Mouse (Mus musculus) liver, embryonic 14.5 days (tissue): Measurements from ENCODE around the gene Wdr47. TPM values are rescaled to one million over a fixed set of nuclear protein-coding genes. Genes with fewer than 3 reads are reported as not detected.
"Not testable (repeated sequence)": the region's sequence is repeated elsewhere in the genome, so short reads cannot be mapped to it uniquely, and the experiment has no call there.

Experiments
- ATAC-seq: fragments of 200-750 bp; cut with Nextera tagmentation; 2 replicates; pipeline ENCODE4 v1.8.0; 2017; ENCODE audit warnings: moderate number of reproducible peaks, mild to moderate bottlenecking, moderate library complexity; ENCODE audit not compliant: insufficient read depth
- DNase-seq, 3 experiments: peaks; one replicate each; pipeline ENCODE4 v3.0.0-alpha.2; 2012 to 2013; ENCODE audit warnings: low read depth in 3 of 3, low spot score in 3 of 3
- H3K27ac ChIP-seq: fragments of 300-500 bp; sonication (generic); 2 replicates; pipeline ENCODE4 v1.5.1; 2014; ENCODE audit warnings: moderate library complexity, mild to moderate bottlenecking, control low read depth, inconsistent platforms
- H3K27me3 ChIP-seq: fragments of 300-500 bp; sonication (generic); 2 replicates; pipeline ENCODE4 v1.6.1; 2014; ENCODE audit warnings: mild to moderate bottlenecking, low read length, moderate library complexity; ENCODE audit not compliant: control insufficient read depth, insufficient read depth
- H3K36me3 ChIP-seq: fragments of 300-500 bp; sonication (generic); replicated peaks from 2 replicates; pipeline ENCODE4 v1.6.1; 2014; ENCODE audit warnings: low read depth; ENCODE audit not compliant: control insufficient read depth, insufficient read depth
- H3K4me1 ChIP-seq, 2 experiments: fragments of 200-500 bp in 1 of 2; fragments of 300-500 bp in 1 of 2; sonication (generic) in 1 of 2; replicated peaks; 2 replicates each; pipeline ENCODE4 v1.6.1; 2012 to 2014; ENCODE audit warnings: antibody characterized with exemption in 1 of 2, inconsistent platforms in 1 of 2, low read length in 1 of 2; ENCODE audit not compliant: control insufficient read depth in 2 of 2, insufficient read depth in 2 of 2
- H3K4me2 ChIP-seq: fragments of 300-500 bp; sonication (generic); 2 replicates; pipeline ENCODE4 v1.6.1; 2014; ENCODE audit warnings: low read depth, mild to moderate bottlenecking, control low read depth, moderate library complexity
- H3K4me3 ChIP-seq, 2 experiments: fragments of 200-500 bp in 1 of 2; fragments of 300-500 bp in 1 of 2; sonication (generic) in 1 of 2; 2 replicates each; pipeline ENCODE4 v1.5.1; 2012 to 2014; ENCODE audit warnings: low read depth in 2 of 2, low read length in 2 of 2, mild to moderate bottlenecking in 2 of 2, control low read depth in 1 of 2, inconsistent platforms in 1 of 2, moderate library complexity in 1 of 2; ENCODE audit not compliant: insufficient read depth in 1 of 2
- H3K9ac ChIP-seq: fragments of 300-500 bp; sonication (generic); replicated peaks from 2 replicates; pipeline ENCODE4 v1.6.1; 2014; ENCODE audit warnings: mild to moderate bottlenecking, control low read depth, moderate library complexity
- H3K9me3 ChIP-seq: fragments of 300-500 bp; sonication (generic); 2 replicates; pipeline ENCODE4 v1.6.1; 2016; ENCODE audit warnings: low read length, mixed read lengths; ENCODE audit not compliant: control insufficient read depth
- CTCF ChIP-seq: IDR thresholded peaks from 2 replicates; pipeline ENCODE4 v1.5.1; 2016; ENCODE audit warnings: antibody characterized with exemption, low read depth, control low read depth
- EP300 ChIP-seq: IDR thresholded peaks from 2 replicates; pipeline ENCODE4 v1.6.1; 2016; ENCODE audit warnings: antibody characterized with exemption, low read depth
- WGBS: fragments of 180-500 bp; shearing (Covaris S2); extraction: QIAGEN DNeasy Blood & Tissue Kit; methylation state at CpG from one replicate; pipeline ENCODE4 v1.1.7; 2014; ENCODE audit not compliant: insufficient replicate concordance; 5-methylcytosine and 5-hydroxymethylcytosine counted together
- polyA plus RNA-seq, 2 experiments: library from polyadenylated mRNA; depleted of rRNA in 1 of 2; stranded (reverse) in 1 of 2; unstranded in 1 of 2; fragments of >200 nt; fragmentation: Nextera tagmentation in 1 of 2; extraction: Ambion mirVana in 1 of 2; gene quantifications; 2 replicates each; pipeline versions ENCODE4 v1.2.1 to v1.2.3; 2012 to 2014

Wdr47 gene
- polyA plus RNA-seq, 2 experiments: 1.3 TPM

DNA sequence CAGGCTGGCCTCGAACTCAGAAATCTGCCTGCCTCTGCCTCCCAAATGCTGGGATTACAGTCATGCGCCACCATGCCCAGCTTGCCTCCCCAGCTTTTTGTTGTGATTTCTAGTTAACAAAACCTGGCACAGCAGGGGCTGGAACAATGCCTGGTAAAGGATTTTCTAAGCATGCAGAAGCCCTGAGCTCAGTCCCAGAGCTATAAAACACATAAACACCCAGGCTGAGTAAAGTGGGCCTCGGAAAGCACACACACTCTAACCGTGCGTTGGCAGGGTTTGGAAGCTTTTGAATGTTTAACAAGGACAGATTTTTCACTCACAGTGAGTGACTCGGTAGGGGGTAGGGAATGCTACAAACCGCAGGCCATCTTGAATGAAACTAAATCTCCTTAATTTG lies 55.0 kb downstream of the Wdr47 start:
- Histone ChIP-seq H3K4me2 (no peak overlapping the region), H3K27me3 (no peaks in the 10 kb centered on the region), H3K4me3 (no peak overlapping the region), H3K27ac (no peak overlapping the region), H3K36me3 (no peaks in the 10 kb centered on the region), H3K4me1 (no peaks in the 10 kb centered on the region), H3K9ac (no peak overlapping the region), H3K9me3 (no peaks in the 10 kb centered on the region)
- DNase-seq: no peak
- TF ChIP-seq CTCF (no peak), EP300 (no peak)
- ATAC-seq: no peak
- WGBS: 62% methylated on average over 7 of the region's 7 CpGs

- not testable (repeated sequence) for DNase-seq, H3K4me2 ChIP-seq, ATAC-seq, H3K4me1 ChIP-seq, H3K4me3 ChIP-seq, H3K27ac ChIP-seq, H3K9ac ChIP-seq, H3K27me3 ChIP-seq, H3K36me3 ChIP-seq, H3K9me3 ChIP-seq
- 41% methylated on average over 5 of the region's 5 CpGs for WGBS
These were observed 56.6 kb downstream of the Wdr47 start for GRCm38 (mm10) chr3:108647681-108648080.

- Histone ChIP-seq H3K36me3 (no peaks in the 10 kb centered on the region), H3K27ac (no peak overlapping the region), H3K27me3 (no peaks in the 10 kb centered on the region), H3K4me3 (peak overlapping the region in 1 of 2 experiments; percentile 43; a peak in 2 of 4 replicates), H3K4me1 (peaks cover 10 to 11% of the 10 kb centered on the region in 2 experiments), H3K9ac (peak overlapping the region; percentile 28), H3K9me3 (no peaks in the 10 kb centered on the region), H3K4me2 (peak overlapping the region; percentile 80)
- peak in 1 of 3 experiments; percentile 16 for DNase-seq
- TF ChIP-seq EP300 (no peak), CTCF (peak; percentile 51)
- 11% methylated on average over 9 of the region's 9 CpGs for WGBS
- peak; percentile 43; the same call in 1 of the 2 replicates for ATAC-seq
These were observed 62.0 kb downstream of the Wdr47 start for GRCm38 (mm10) chr3:108652866-108653642.

- H3K27me3 ChIP-seq: no peaks in the 10 kb centered on the region
- DNase-seq (peak; percentile 83 to 85 (median 84)), ATAC-seq (peak; percentile 97)
- TF ChIP-seq CTCF (no peak), EP300 (no peak)
- H3K27ac ChIP-seq: peak within 1 kb of the TSS; percentile 45
- WGBS: under 1% methylated on average over 56 of the region's 57 CpGs
- H3K4me2 ChIP-seq: peak within 1 kb of the TSS; percentile 80
- no peaks in the 10 kb centered on the region for H3K9me3 ChIP-seq
- no peaks in the 10 kb centered on the region for H3K36me3 ChIP-seq
- H3K9ac ChIP-seq: peak within 1 kb of the TSS; percentile 88
- peaks cover 10 to 11% of the 10 kb centered on the region in 2 experiments for H3K4me1 ChIP-seq
- peak within 1 kb of the TSS; percentile 72 to 82 for H3K4me3 ChIP-seq
These were observed 62.8 kb downstream of the Wdr47 start, which contains the start of gene Clcc1 for GRCm38 (mm10) chr3:108653710-108654379. Gene Clcc1 (plus strand): TSS chr3:108653913.

DNA sequence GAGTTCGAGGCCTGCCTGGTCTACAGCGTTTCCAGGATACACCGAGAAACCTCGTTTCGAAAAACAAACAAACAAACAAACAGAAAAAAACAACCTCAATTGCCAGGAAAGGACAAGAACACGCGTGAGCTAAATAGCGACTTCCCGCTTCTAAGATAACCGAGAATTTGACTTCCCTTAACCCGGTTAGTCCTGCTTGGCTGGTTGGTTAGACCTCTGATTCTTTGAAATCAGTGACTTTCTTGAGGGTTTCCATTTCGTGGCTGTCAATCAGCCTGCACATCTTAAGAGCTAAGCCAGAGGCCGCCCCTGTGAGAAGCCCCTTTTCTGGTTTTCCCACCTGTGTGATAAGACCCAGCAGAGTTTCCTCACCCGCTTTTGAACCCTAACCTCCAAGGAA lies 63.5 kb downstream of the Wdr47 start:
- Histone ChIP-seq H3K4me1 (peaks cover 10 to 11% of the 10 kb centered on the region in 2 experiments), H3K4me2 (peak overlapping the region; percentile 80), H3K27ac (peak overlapping the region; percentile 45; the same call in 1 of the 2 replicates), H3K4me3 (peak overlapping the region; percentile 72 to 82), H3K9ac (peak overlapping the region; percentile 88), H3K9me3 (no peaks in the 10 kb centered on the region), H3K27me3 (no peaks in the 10 kb centered on the region), H3K36me3 (no peaks in the 10 kb centered on the region)
- WGBS: 7% methylated on average over 14 of the region's 14 CpGs
- TF ChIP-seq CTCF (no peak), EP300 (no peak)
- peak in 1 of 3 experiments; percentile 31 for DNase-seq
- ATAC-seq: no peak
